ENCODE assay signal across 15 mouse cellular contexts in genomic region chr15:93161329-93161728, GRCm38 (mm10).
DNase-seq lines count a peak whose midpoint lies in the region; ATAC-seq and TF ChIP-seq lines count a peak whose summit lies in the region.
"Had no signal": no experiment of that assay in that cellular context is flagged by ENCODE, and none has a peak within 500 bp of the region (broad histone marks: within the 10 kb centered on the region; RNA-seq: fewer than 3 reads in every experiment).

No protein-coding gene starts in this region.

- no peak for ATAC-seq in heart, embryonic 16.5 days (replicated peaks; ENCODE audit: extremely low read depth, insufficient read depth, low FRiP score)
- ATAC-seq in midbrain, embryonic 11.5 days (ENCODE audit: low FRiP score), result peak; percentile 65
- ATAC-seq: intestine, postnatal 0 days had no signal

- H3K27me3 ChIP-seq in heart, embryonic 16.5 days (ENCODE audit: control insufficient read depth, insufficient read depth, low read length), result no peaks in the 10 kb centered on the region
- H3K27me3 ChIP-seq in heart, embryonic 10.5 days (ENCODE audit: insufficient read depth, poor library complexity, severe bottlenecking), result no peaks in the 10 kb centered on the region
- no peaks in the 10 kb centered on the region for H3K27me3 ChIP-seq in embryonic facial prominence, embryonic 10.5 days (replicated peaks; ENCODE audit: low read depth, poor library complexity, severe bottlenecking)
- peaks cover 2% of the 10 kb centered on the region; the same call in 1 of the 2 replicates for H3K27me3 ChIP-seq in midbrain, embryonic 11.5 days (ENCODE audit: control insufficient read depth, insufficient read depth, low read length)
- H3K27me3 ChIP-seq: embryonic facial prominence, embryonic 12.5 days; lung, embryonic 15.5 days had no signal

- H3K36me3 ChIP-seq in heart, embryonic 16.5 days (ENCODE audit: control insufficient read depth, insufficient read depth), result no peaks in the 10 kb centered on the region
- no peaks in the 10 kb centered on the region for H3K36me3 ChIP-seq in heart, embryonic 10.5 days
- H3K36me3 ChIP-seq in embryonic facial prominence, embryonic 10.5 days (replicated peaks), result no peaks in the 10 kb centered on the region
- H3K36me3 ChIP-seq in midbrain, embryonic 11.5 days (ENCODE audit: control insufficient read depth, insufficient read depth, low read length), result no peaks in the 10 kb centered on the region
- H3K36me3 ChIP-seq: embryonic facial prominence, embryonic 12.5 days; lung, embryonic 15.5 days had no signal

- H3K9ac ChIP-seq in heart, embryonic 16.5 days (ENCODE audit: low read length), result no peak overlapping the region
- no peak overlapping the region for H3K9ac ChIP-seq in midbrain, embryonic 11.5 days (ENCODE audit: low read length)
- H3K9ac ChIP-seq: embryonic facial prominence, embryonic 12.5 days; lung, embryonic 15.5 days had no signal

- no peak overlapping the region for H3K4me3 ChIP-seq in heart, embryonic 16.5 days (ENCODE audit: low read length)
- no peak overlapping the region for H3K4me3 ChIP-seq in heart, embryonic 10.5 days
- no peak overlapping the region for H3K4me3 ChIP-seq in embryonic facial prominence, embryonic 10.5 days
- H3K4me3 ChIP-seq in midbrain, embryonic 11.5 days (ENCODE audit: low read depth, low read length), result no peak overlapping the region
- H3K4me3 ChIP-seq: embryonic facial prominence, embryonic 12.5 days; lung, embryonic 15.5 days; myocyte had no signal

- DNase-seq in heart, embryonic 10.5 days (ENCODE audit: low spot score), result no peak
- peak; percentile 75 for DNase-seq in brain, embryonic 14.5 days (ENCODE audit: low read depth)
- DNase-seq in embryonic facial prominence, embryonic 10.5 days (ENCODE audit: low spot score), result peak; percentile 20
- peak; percentile 87 for DNase-seq in midbrain, embryonic 11.5 days (ENCODE audit: low spot score, missing footprints)
- no peak for DNase-seq in cerebellum, adult 11-12 months
- DNase-seq in ovary, adult 18-20 months (ENCODE audit: low spot score), result no peak
- DNase-seq: adrenal gland, adult 8-10 months; layer of hippocampus, adult 9-11 months; spleen, adult 18-20 months; thymus, adult 18-20 months had no signal

- TF ChIP-seq POLR2A in brain, embryonic 14.5 days (IDR thresholded peaks at IDR 0.05; ENCODE audit: borderline replicate concordance, extremely low read depth, insufficient read depth, insufficient read length, poor library complexity, severe bottlenecking), result no peak

- H3K27ac ChIP-seq in heart, embryonic 16.5 days (ENCODE audit: low read length), result peak overlapping the region; percentile 47
- no peak overlapping the region for H3K27ac ChIP-seq in heart, embryonic 10.5 days
- H3K27ac ChIP-seq in embryonic facial prominence, embryonic 10.5 days (replicated peaks), result no peak overlapping the region
- peak overlapping the region; percentile 32; the same call in 1 of the 2 replicates for H3K27ac ChIP-seq in midbrain, embryonic 11.5 days (ENCODE audit: low read depth, low read length)
- H3K27ac ChIP-seq: embryonic facial prominence, embryonic 12.5 days had no signal

- H3K9me3 ChIP-seq in heart, embryonic 16.5 days (replicated peaks; ENCODE audit: control insufficient read depth, low read length), result no peaks in the 10 kb centered on the region
- H3K9me3 ChIP-seq in heart, embryonic 10.5 days, result no peaks in the 10 kb centered on the region
- H3K9me3 ChIP-seq in embryonic facial prominence, embryonic 10.5 days, result no peaks in the 10 kb centered on the region
- H3K9me3 ChIP-seq in midbrain, embryonic 11.5 days (ENCODE audit: control insufficient read depth, low read length), result no peaks in the 10 kb centered on the region
- H3K9me3 ChIP-seq: lung, embryonic 15.5 days had no signal

- TF ChIP-seq CTCF in brain, embryonic 14.5 days (IDR thresholded peaks at IDR 0.05; ENCODE audit: borderline replicate concordance, extremely low read depth, insufficient read depth, insufficient read length), result no peak

- no peak overlapping the region for H3K4me2 ChIP-seq in heart, embryonic 16.5 days (ENCODE audit: low read depth, low read length)
- H3K4me2 ChIP-seq in midbrain, embryonic 11.5 days, result no peak overlapping the region
- H3K4me2 ChIP-seq: embryonic facial prominence, embryonic 12.5 days had no signal

- H3K4me1 ChIP-seq in heart, embryonic 16.5 days (ENCODE audit: control insufficient read depth, insufficient read depth, low read length), result no peaks in the 10 kb centered on the region
- 0 out of 2 replicates have a peak, but pooled peaks cover 5% of the 10 kb centered on the region for H3K4me1 ChIP-seq in heart, embryonic 10.5 days
- peaks cover 9% of the 10 kb centered on the region; the same call in 1 of the 2 replicates for H3K4me1 ChIP-seq in embryonic facial prominence, embryonic 10.5 days
- peaks cover 10% of the 10 kb centered on the region for H3K4me1 ChIP-seq in midbrain, embryonic 11.5 days (ENCODE audit: control insufficient read depth, insufficient read depth, low read length)
- H3K4me1 ChIP-seq: lung, embryonic 15.5 days had no signal

- 71% methylated on average over 7 of the region's 7 CpGs for WGBS in heart, embryonic 16.5 days
- WGBS in heart, embryonic 10.5 days, result 70% methylated on average over 7 of the region's 7 CpGs
- 72% methylated on average over 7 of the region's 7 CpGs for WGBS in embryonic facial prominence, embryonic 10.5 days
- 50% methylated on average over 7 of the region's 7 CpGs for WGBS in midbrain, embryonic 11.5 days

Comparison
In these comparisons a context has a peak if more than half of its experiments do, and no peak if none do; other contexts are left out.
1. H3K27ac ChIP-seq: peak in heart, embryonic 16.5 days (single experiment) and midbrain, embryonic 11.5 days (single experiment); none in heart, embryonic 10.5 days (single experiment) and embryonic facial prominence, embryonic 10.5 days (single experiment).
2. DNase-seq: peak in brain, embryonic 14.5 days (single experiment), embryonic facial prominence, embryonic 10.5 days (single experiment) and midbrain, embryonic 11.5 days (single experiment); none in heart, embryonic 10.5 days (single experiment), cerebellum, adult 11-12 months (single experiment) and ovary, adult 18-20 months (single experiment).